Mouse (Mus musculus) CH12F3 (cell line): ENCODE data around the gene Gm45785.
"Not testable (repeated sequence)": the region's sequence is repeated elsewhere in the genome, so short reads cannot be mapped to it uniquely, and the experiment has no call there.

ENCODE experiments used
- in situ Hi-C: fragments of 300-500 bp; cut with MboI; formaldehyde crosslinking; loops from 2 replicates; pipeline ENCODE4 v1.14.3; 2020; ENCODE audit warnings: low sequenced_read_pairs

Gene Gm45785

GRCm38 (mm10) chr7:140855860-140856784 lies at the start of gene Gm45785:
Gene Gm45785, minus strand, starts transcription at chr7:140856331.
- in situ Hi-C loops, result no loop called here

- in situ Hi-C loops, result no loop called here
Observed at GRCm38 (mm10) chr7:140905642-140906081, 49.5 kb upstream of the Gm45785 start.

- in situ Hi-C loops, result loop anchor here (5.0 kb wide), 1 partner anchor 61 kb away; no protein-coding TSS in a partner anchor
Observed at GRCm38 (mm10) chr7:140903212-140903611, 47.1 kb upstream of the Gm45785 start.

GRCm38 (mm10) chr7:140902036-140902875 lies 46.1 kb upstream of the Gm45785 start:
- in situ Hi-C loops, result loop anchor here (5.0 kb wide), 1 partner anchor 60 kb away; no protein-coding TSS in a partner anchor

GRCm38 (mm10) chr7:140900220-140900619 lies 44.1 kb upstream of the Gm45785 start, which contains the start of gene Cox8b:
Gene Cox8b, minus strand, starts transcription at chr7:140900446.
- in situ Hi-C loops, result loop anchor here (5.0 kb wide), 1 partner anchor 58 kb away; no protein-coding TSS in a partner anchor

DNA sequence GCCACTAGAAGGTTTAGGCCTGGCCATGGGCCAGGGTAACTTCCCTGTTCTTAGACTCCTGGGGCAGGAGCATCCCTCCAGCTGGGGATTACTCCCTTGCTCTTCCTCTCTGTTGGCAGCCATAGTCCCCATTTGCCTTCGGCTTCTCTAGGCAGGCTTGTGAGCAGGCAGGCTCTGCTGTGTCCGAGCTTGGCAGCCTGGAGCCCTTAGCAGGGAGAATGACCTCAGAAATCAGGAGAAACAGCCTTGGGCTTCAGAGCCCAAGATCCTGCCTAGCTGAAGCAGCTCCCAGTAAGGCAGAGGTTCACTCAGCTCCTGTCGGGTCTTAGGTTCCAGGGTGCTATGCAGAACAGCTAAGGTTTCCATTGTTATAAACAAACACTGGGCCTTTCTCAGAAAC lies 43.0 kb upstream of the Gm45785 start:
- in situ Hi-C loops, result no loop called here

DNA sequence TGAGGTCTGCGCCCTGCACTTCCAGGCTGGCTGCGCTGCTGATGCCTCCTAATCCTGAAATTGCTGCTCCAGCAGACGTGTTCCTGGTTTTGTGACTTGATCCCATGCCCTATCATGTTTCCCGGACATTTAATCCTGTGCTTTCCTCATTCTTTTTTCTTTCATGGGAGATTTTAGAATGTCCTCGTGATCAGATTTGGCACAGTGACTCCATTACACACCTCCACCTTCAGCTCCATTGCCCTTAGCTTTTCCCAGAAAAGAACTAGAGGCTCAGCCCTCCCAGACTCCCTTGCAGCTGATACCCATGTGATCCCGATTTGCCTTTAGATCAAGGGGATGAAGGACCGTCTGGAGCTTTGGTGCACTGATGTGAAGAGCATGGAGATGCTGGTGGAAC lies 41.7 kb upstream of the Gm45785 start:
- in situ Hi-C loops, result no loop called here

DNA sequence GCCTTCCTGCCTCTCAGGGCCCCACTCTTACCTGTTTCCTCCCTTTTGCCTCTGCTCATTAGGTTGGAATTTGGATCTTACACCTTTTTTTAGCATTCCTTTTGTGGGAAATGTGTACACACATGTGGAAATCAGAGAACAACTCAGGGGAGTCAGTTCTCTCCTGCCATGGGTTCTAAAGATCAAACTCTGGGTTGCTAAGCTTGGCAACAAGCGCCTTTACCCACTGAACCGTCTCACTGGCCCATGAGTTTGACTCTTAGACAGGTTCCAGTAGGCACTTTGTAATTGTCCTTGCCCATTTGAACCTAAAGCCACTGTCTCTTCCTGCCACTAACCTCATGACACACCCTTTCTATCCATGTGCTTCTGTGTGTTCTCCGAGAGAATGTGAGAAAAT lies 38.5 kb upstream of the Gm45785 start:
- in situ Hi-C loops, result no loop called here

DNA sequence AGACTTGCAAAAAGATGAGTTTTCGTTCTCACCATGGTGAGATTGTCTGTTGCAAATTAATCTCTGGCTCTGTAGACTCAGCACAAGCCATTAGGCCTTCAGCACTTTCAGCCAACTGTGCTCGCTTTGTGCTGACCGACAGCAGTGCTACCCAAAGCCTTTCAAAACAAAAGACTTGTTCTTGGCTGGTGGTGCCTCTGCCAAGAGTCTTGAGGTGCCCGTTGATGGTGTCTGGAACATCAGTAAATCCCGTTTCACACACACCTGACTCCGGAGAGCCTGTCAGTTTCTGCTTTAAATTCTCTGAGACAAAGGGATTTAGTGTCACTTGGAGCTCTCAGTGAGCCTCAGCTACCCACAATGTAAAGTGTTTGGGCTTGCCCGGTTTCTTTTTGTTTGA lies 37.9 kb upstream of the Gm45785 start:
- in situ Hi-C loops, result no loop called here

- in situ Hi-C loops, result not testable (repeated sequence)
Observed at GRCm38 (mm10) chr7:140890636-140891035, 34.5 kb upstream of the Gm45785 start.

- in situ Hi-C loops, result no loop called here
Observed at GRCm38 (mm10) chr7:140882469-140882803, 26.3 kb upstream of the Gm45785 start.

DNA sequence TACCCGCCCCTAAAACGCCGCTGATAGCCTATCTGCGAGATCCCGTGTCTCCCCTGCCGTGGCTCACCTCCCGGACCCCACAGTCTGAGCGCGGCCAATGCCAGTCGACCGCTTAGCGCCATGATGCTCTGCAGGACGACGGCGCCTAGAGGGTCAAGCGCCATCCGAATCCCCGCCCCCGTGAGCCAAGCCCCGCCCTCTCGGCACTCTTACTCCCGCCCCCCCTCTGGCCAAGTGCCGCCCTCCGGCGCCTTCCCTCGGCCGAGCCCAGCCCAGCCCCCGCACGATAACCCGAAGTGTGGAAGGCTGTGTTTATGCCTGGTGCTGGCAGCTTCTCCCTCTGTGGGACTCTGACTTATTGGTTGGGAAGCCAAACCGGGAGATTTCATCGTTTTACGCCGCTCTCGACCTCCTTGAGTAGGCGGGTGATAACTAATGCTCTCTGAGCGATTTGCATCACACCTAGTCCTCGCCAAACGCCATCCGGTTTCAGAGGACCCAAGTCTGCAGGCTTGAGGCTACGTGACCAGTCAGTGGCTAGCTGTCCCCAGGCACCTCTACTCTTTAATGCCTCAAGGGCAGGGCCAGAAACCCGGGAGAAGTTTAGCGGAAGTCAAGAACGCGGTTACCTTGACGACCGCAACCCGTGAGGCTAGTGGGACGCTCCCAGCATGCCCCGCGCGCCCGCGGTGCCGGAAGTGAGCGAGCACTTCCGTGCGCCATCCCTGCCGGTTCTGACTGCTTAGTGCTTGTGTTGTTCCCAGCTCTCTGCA lies 25.8 kb upstream of the Gm45785 start, which contains the start of the genes Psmd13 and Sirt3:
Gene Psmd13 (plus strand): TSS at position 273 of the 773 bp plus-strand sequence.
Gene Sirt3 (minus strand): TSS at position 614 of the 773 bp plus-strand sequence.
- in situ Hi-C loops, result no loop called here

- in situ Hi-C loops, result no loop called here
Observed at GRCm38 (mm10) chr7:140880865-140881515, 24.9 kb upstream of the Gm45785 start.

GRCm38 (mm10) chr7:140880419-140880818 lies 24.3 kb upstream of the Gm45785 start:
- in situ Hi-C loops, result no loop called here

GRCm38 (mm10) chr7:140879355-140879754 lies 23.2 kb upstream of the Gm45785 start:
- in situ Hi-C loops, result no loop called here

DNA sequence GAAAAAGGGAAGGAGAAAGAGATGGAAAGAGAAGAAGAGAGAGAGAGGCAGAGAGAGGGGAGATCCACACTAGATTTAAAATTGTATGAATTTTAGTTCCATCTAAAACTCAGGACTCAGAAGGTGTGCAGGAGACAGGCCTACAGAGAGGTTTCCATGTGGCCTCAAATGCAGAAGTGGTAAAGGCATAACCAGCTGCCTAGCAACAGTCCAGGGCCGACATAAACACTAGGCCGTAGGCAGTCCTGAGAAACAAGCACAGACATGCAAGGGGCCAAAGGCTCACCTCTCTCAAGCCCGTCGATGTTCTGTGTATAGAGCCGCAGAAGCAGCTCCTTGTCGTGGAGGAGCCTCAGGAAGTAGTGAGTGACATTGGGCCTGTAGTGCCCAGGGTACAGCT lies 21.2 kb upstream of the Gm45785 start:
- in situ Hi-C loops, result no loop called here

GRCm38 (mm10) chr7:140874224-140874623 lies 18.1 kb upstream of the Gm45785 start:
- in situ Hi-C loops, result no loop called here

GRCm38 (mm10) chr7:140864761-140865160 lies 8.6 kb upstream of the Gm45785 start:
- in situ Hi-C loops, result no loop called here

- in situ Hi-C loops, result no loop called here
Observed at GRCm38 (mm10) chr7:140860728-140861127, 4.6 kb upstream of the Gm45785 start.

DNA sequence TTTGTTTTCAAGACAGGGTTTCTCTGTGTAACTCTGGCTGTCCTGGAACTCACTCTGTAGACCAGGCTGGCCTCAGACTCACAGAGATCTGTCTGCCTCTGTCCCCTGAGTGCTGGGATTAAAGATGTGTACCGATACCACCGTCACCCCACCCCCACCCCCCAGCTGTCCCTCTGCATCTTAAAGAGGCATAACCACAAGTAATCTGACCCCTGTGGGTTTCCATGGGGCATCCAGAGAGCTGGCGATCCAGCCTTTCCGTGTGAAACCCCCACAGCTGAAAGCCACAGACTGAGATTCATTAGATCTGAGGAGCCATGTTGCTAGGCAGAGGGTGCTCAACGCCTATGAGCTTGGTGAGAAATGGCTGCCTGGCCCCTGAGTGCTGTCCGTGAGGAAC lies 3.9 kb upstream of the Gm45785 start:
- in situ Hi-C loops, result no loop called here
